ENCODE assay signal across 8 mouse cellular contexts in genomic region chr4:120716141-120716571, GRCm38 (mm10). TPM values are rescaled to one million over a fixed set of nuclear protein-coding genes. Genes with fewer than 3 reads are reported as not detected.
DNase-seq lines count a peak whose midpoint lies in the region; ATAC-seq and TF ChIP-seq lines count a peak whose summit lies in the region.

No protein-coding gene starts in this region.

- H3K4me2 ChIP-seq in forebrain, embryonic 11.5 days (ENCODE audit: low read depth, low read length, severe bottlenecking): peak overlapping the region; percentile 65
- peak overlapping the region; percentile 59 for H3K4me2 ChIP-seq in liver, embryonic 14.5 days (ENCODE audit: low read depth)

- H3K9ac ChIP-seq in forebrain, embryonic 11.5 days (ENCODE audit: low read length): no peak overlapping the region; the same call in 1 of the 2 replicates
- H3K9ac ChIP-seq in liver, embryonic 14.5 days (replicated peaks): no peak overlapping the region

- H3K27me3 ChIP-seq in forebrain, embryonic 11.5 days (ENCODE audit: control insufficient read depth, insufficient read depth, low read length): peaks cover 11% of the 10 kb centered on the region
- peaks cover 16% of the 10 kb centered on the region for H3K27me3 ChIP-seq in liver, embryonic 14.5 days (ENCODE audit: control insufficient read depth, insufficient read depth, low read length)

- H3K27ac ChIP-seq in forebrain, embryonic 11.5 days (ENCODE audit: low read depth, low read length): no peak overlapping the region
- H3K27ac ChIP-seq in liver, embryonic 14.5 days: no peak overlapping the region

- DNase-seq in heart, adult 18-20 months: peak; percentile 44 to 68
- DNase-seq in heart, adult 11 months: no peak
- DNase-seq in adrenal gland, postnatal 10 days: peak; percentile 79
- peak; percentile 78 for DNase-seq in forebrain, embryonic 11.5 days (ENCODE audit: low spot score)
- peak in 2 of 3 experiments; percentile 14 to 35 for DNase-seq in liver, embryonic 14.5 days (ENCODE audit: low read depth in 3 of 3, low spot score in 3 of 3)
- peak; percentile 14 to 28 for DNase-seq in natural killer cell, adult 2 months (ENCODE audit: low spot score in 2 of 2)
- DNase-seq in urinary bladder, postnatal 25 days (ENCODE audit: low spot score): peak; percentile 50

- peak overlapping the region; percentile 36 for H3K4me3 ChIP-seq in forebrain, embryonic 11.5 days (ENCODE audit: low read depth, low read length)
- H3K4me3 ChIP-seq in liver, embryonic 14.5 days (ENCODE audit: insufficient read depth in 1 of 2, low read depth in 2 of 2, low read length in 2 of 2): peak overlapping the region in 1 of 2 experiments; percentile 10; a peak in 2 of 4 replicates

- WGBS in forebrain, embryonic 11.5 days: 4% methylated on average over 12 of the region's 12 CpGs
- 2% methylated on average over 12 of the region's 12 CpGs for WGBS in liver, embryonic 14.5 days (ENCODE audit: insufficient replicate concordance)

- TF ChIP-seq CTCF in liver, embryonic 14.5 days (IDR thresholded peaks at IDR 0.05; ENCODE audit: low read depth): no peak

- H3K9me3 ChIP-seq in forebrain, embryonic 11.5 days (ENCODE audit: control insufficient read depth, low read length): no peaks in the 10 kb centered on the region
- no peaks in the 10 kb centered on the region for H3K9me3 ChIP-seq in liver, embryonic 14.5 days (ENCODE audit: control insufficient read depth, low read length)

- TF ChIP-seq EP300 in liver, embryonic 14.5 days (IDR thresholded peaks at IDR 0.05; ENCODE audit: low read depth): no peak

- H3K36me3 ChIP-seq in forebrain, embryonic 11.5 days (ENCODE audit: control insufficient read depth, insufficient read depth, low read length): no peaks in the 10 kb centered on the region
- no peaks in the 10 kb centered on the region for H3K36me3 ChIP-seq in liver, embryonic 14.5 days (replicated peaks; ENCODE audit: control insufficient read depth, insufficient read depth, low read depth)

- H3K4me1 ChIP-seq in forebrain, embryonic 11.5 days (replicated peaks; ENCODE audit: control insufficient read depth, insufficient read depth, low read length): 0 out of 2 replicates have a peak, but pooled peaks cover 2% of the 10 kb centered on the region
- H3K4me1 ChIP-seq in liver, embryonic 14.5 days (replicated peaks; ENCODE audit: control insufficient read depth in 2 of 2, insufficient read depth in 2 of 2, low read length in 1 of 2): peaks cover 0 to 3% of the 10 kb centered on the region in 2 experiments; a peak in 1 of 4 replicates

- ATAC-seq in forebrain, embryonic 11.5 days (replicated peaks; ENCODE audit: low FRiP score): peak; percentile 86
- peak; percentile 77 for ATAC-seq in inflammation-experienced regulatory T-cells, adult 6 months
- ATAC-seq in liver, embryonic 14.5 days (ENCODE audit: insufficient read depth): peak; percentile 72

RNA-seq across cellular contexts. Expression of gene Kcnq4, which starts 32.3 kb away (rescaled TPM):
- total RNA-seq in heart, adult 18-20 months (2021): 1 to 10 TPM; 1.5 to 1.9 TPM
- 1 to 10 TPM; 4.1 to 7.7 TPM for total RNA-seq in adrenal gland, postnatal 10 days (2021)
- 2.6 and 3.0 TPM in 2 replicates for polyA plus RNA-seq in forebrain, embryonic 11.5 days (2014; fragmentation: Nextera tagmentation; extraction: Ambion mirVana)
- polyA plus RNA-seq in inflammation-experienced regulatory T-cells, adult 6 months (2017; shearing (Covaris generic)): not detected
- polyA plus RNA-seq in liver, embryonic 14.5 days (2012; rRNA removed): 0.06 and 0.10 TPM in 2 replicates
- polyA plus RNA-seq in liver, embryonic 14.5 days (2014; fragmentation: Nextera tagmentation; extraction: Ambion mirVana): 0.08 TPM in 1 of 2 replicates, not detected in the other

RNA-seq across cellular contexts. Expression of gene Cited4, which starts 49.8 kb away (rescaled TPM):
- 10 to 100 TPM; 35.6 to 51.5 TPM for total RNA-seq in heart, adult 18-20 months (2021)
- 1 to 10 TPM; 3.2 to 7.4 TPM for total RNA-seq in adrenal gland, postnatal 10 days (2021)
- polyA plus RNA-seq in forebrain, embryonic 11.5 days (2014; fragmentation: Nextera tagmentation; extraction: Ambion mirVana): 10.8 and 12.4 TPM in 2 replicates
- under 1 TPM in 1 of 3 experiments, not detected in 2; 0.46 TPM for polyA plus RNA-seq in inflammation-experienced regulatory T-cells, adult 6 months (2017; shearing (Covaris generic))
- polyA plus RNA-seq in liver, embryonic 14.5 days (2012; rRNA removed): 79.1 and 109 TPM in 2 replicates
- polyA plus RNA-seq in liver, embryonic 14.5 days (2014; fragmentation: Nextera tagmentation; extraction: Ambion mirVana): 76.6 and 95.2 TPM in 2 replicates
